In the genomic region with DNA sequence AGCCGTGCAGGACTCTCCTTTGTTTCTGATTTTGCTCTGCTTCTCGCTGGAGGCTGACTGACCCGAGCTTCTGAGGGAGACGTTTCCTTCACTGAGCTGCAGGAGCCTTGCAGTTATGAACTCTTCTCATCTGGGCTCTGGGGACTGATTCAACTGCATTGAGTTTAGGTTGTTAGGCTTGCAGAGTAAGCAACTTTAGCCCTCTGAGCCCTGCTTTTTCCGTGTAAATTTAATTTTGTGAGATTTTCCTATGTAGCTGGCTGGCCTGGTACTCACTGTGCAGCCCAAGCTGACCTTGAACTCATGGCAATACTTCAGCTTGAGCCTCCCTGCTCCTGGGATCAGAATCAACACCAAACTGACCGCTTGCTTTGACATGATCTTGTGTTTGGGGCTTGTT, we compare ENCODE assay signal across 23 mouse cellular contexts. TPM values are rescaled to one million over a fixed set of nuclear protein-coding genes. Genes with fewer than 3 reads are reported as not detected.
A peak's percentile ranks its signal among the peaks of the same experiment; 100 is the strongest.
DNase-seq lines count a peak whose midpoint lies in the region; ATAC-seq lines count a peak whose summit lies in the region.
"Had no signal": no experiment of that assay in that cellular context is flagged by ENCODE, and none has a peak within 500 bp of the region (broad histone marks: within the 10 kb centered on the region; RNA-seq: fewer than 3 reads in every experiment).

No protein-coding gene starts in this region.

- H3K9ac ChIP-seq in forebrain, embryonic 15.5 days (replicated peaks) = no peak overlapping the region
- no peak overlapping the region for H3K9ac ChIP-seq in limb, embryonic 12.5 days (replicated peaks)
- H3K9ac ChIP-seq in neural tube, embryonic 13.5 days = no peak overlapping the region
- H3K9ac ChIP-seq in neural tube, embryonic 15.5 days (replicated peaks) = no peak overlapping the region
- H3K9ac ChIP-seq: embryonic facial prominence, embryonic 13.5 days; forebrain, embryonic 13.5 days; forebrain, postnatal 0 days; hindbrain, embryonic 13.5 days; intestine, embryonic 15.5 days had no signal

- no peaks in the 10 kb centered on the region for H3K27me3 ChIP-seq in forebrain, embryonic 10.5 days (ENCODE audit: poor library complexity, severe bottlenecking)
- no peaks in the 10 kb centered on the region for H3K27me3 ChIP-seq in forebrain, embryonic 15.5 days
- peaks cover 10% of the 10 kb centered on the region for H3K27me3 ChIP-seq in limb, embryonic 12.5 days
- no peaks in the 10 kb centered on the region for H3K27me3 ChIP-seq in limb, embryonic 10.5 days (ENCODE audit: low read depth, poor library complexity, severe bottlenecking)
- H3K27me3 ChIP-seq in neural tube, embryonic 13.5 days = no peaks in the 10 kb centered on the region
- H3K27me3 ChIP-seq in neural tube, embryonic 15.5 days (replicated peaks) = no peaks in the 10 kb centered on the region
- H3K27me3 ChIP-seq: forebrain, embryonic 13.5 days; hindbrain, embryonic 13.5 days; intestine, embryonic 15.5 days had no signal

- H3K9me3 ChIP-seq in forebrain, embryonic 10.5 days = no peaks in the 10 kb centered on the region
- H3K9me3 ChIP-seq in forebrain, embryonic 15.5 days = no peaks in the 10 kb centered on the region
- no peaks in the 10 kb centered on the region for H3K9me3 ChIP-seq in limb, embryonic 12.5 days
- no peaks in the 10 kb centered on the region for H3K9me3 ChIP-seq in limb, embryonic 10.5 days (replicated peaks)
- no peaks in the 10 kb centered on the region for H3K9me3 ChIP-seq in neural tube, embryonic 13.5 days
- H3K9me3 ChIP-seq in neural tube, embryonic 15.5 days (replicated peaks) = no peaks in the 10 kb centered on the region
- H3K9me3 ChIP-seq: embryonic facial prominence, embryonic 10.5 days; embryonic facial prominence, embryonic 13.5 days; forebrain, embryonic 13.5 days; hindbrain, embryonic 13.5 days; intestine, embryonic 15.5 days had no signal

- no peak for DNase-seq in forebrain, embryonic 10.5 days (ENCODE audit: extremely low spot score, low spot score)
- no peak for DNase-seq in limb, embryonic 10.5 days (ENCODE audit: low spot score)
- DNase-seq: adrenal gland, postnatal 25 days; cerebellum, adult 11-12 months; cerebellum, adult 8-10 months; cerebellum, postnatal 10 days; cerebellum, postnatal 36 days; embryo, embryonic 11 days; forebrain, postnatal 0 days; gastrocnemius, adult 2 months; gastrocnemius, postnatal 14 days had no signal

- no peaks in the 10 kb centered on the region for H3K36me3 ChIP-seq in forebrain, embryonic 10.5 days (replicated peaks)
- no peaks in the 10 kb centered on the region for H3K36me3 ChIP-seq in forebrain, embryonic 15.5 days
- H3K36me3 ChIP-seq in limb, embryonic 12.5 days = no peaks in the 10 kb centered on the region
- H3K36me3 ChIP-seq in limb, embryonic 10.5 days = no peaks in the 10 kb centered on the region
- no peaks in the 10 kb centered on the region for H3K36me3 ChIP-seq in neural tube, embryonic 13.5 days
- no peaks in the 10 kb centered on the region for H3K36me3 ChIP-seq in neural tube, embryonic 15.5 days
- H3K36me3 ChIP-seq: embryonic facial prominence, embryonic 10.5 days; embryonic facial prominence, embryonic 13.5 days; hindbrain, embryonic 13.5 days; intestine, embryonic 15.5 days had no signal

- ATAC-seq in forebrain, embryonic 15.5 days (replicated peaks) = no peak
- ATAC-seq in limb, embryonic 12.5 days (ENCODE audit: insufficient number of reproducible peaks, insufficient read depth, low FRiP score, low TSS enrichment, low read depth) = 0 out of 2 replicates have a peak, but pooled peaks have one; percentile 7
- ATAC-seq in neural tube, embryonic 13.5 days (ENCODE audit: low read depth) = no peak
- no peak for ATAC-seq in neural tube, embryonic 15.5 days (ENCODE audit: low FRiP score)
- ATAC-seq: CD4-positive, CD25-positive, alpha-beta regulatory T cell, adult 4 months; forebrain, embryonic 13.5 days; forebrain, postnatal 0 days; intestine, embryonic 15.5 days had no signal

- H3K4me1 ChIP-seq in forebrain, embryonic 10.5 days = peaks cover 31% of the 10 kb centered on the region
- H3K4me1 ChIP-seq in forebrain, embryonic 15.5 days = peaks cover 30% of the 10 kb centered on the region
- H3K4me1 ChIP-seq in limb, embryonic 12.5 days (replicated peaks) = 0 out of 2 replicates have a peak, but pooled peaks cover 10% of the 10 kb centered on the region
- H3K4me1 ChIP-seq in limb, embryonic 10.5 days = 0 out of 2 replicates have a peak, but pooled peaks cover 5% of the 10 kb centered on the region
- H3K4me1 ChIP-seq in neural tube, embryonic 13.5 days (replicated peaks) = peaks cover 37% of the 10 kb centered on the region
- H3K4me1 ChIP-seq in neural tube, embryonic 15.5 days = peaks cover 31% of the 10 kb centered on the region
- H3K4me1 ChIP-seq: intestine, embryonic 15.5 days had no signal

- H3K27ac ChIP-seq in forebrain, embryonic 10.5 days = 0 out of 2 replicates have a peak overlapping the region, but pooled peaks have one; percentile 15
- H3K27ac ChIP-seq in forebrain, embryonic 15.5 days (replicated peaks) = no peak overlapping the region
- no peak overlapping the region for H3K27ac ChIP-seq in limb, embryonic 12.5 days
- H3K27ac ChIP-seq in limb, embryonic 10.5 days = no peak overlapping the region
- 0 out of 2 replicates have a peak overlapping the region, but pooled peaks have one; percentile 38 for H3K27ac ChIP-seq in neural tube, embryonic 13.5 days (replicated peaks)
- no peak overlapping the region for H3K27ac ChIP-seq in neural tube, embryonic 15.5 days (replicated peaks)
- H3K27ac ChIP-seq: embryonic facial prominence, embryonic 10.5 days; embryonic facial prominence, embryonic 13.5 days; forebrain, embryonic 13.5 days; gastrocnemius, adult 2 months; hindbrain, embryonic 13.5 days; intestine, embryonic 15.5 days had no signal

- WGBS in forebrain, embryonic 10.5 days = 55% methylated on average over 6 of the region's 6 CpGs
- 50% methylated on average over 6 of the region's 6 CpGs for WGBS in forebrain, embryonic 15.5 days
- 62% methylated on average over 6 of the region's 6 CpGs for WGBS in limb, embryonic 12.5 days
- WGBS in limb, embryonic 10.5 days = 71% methylated on average over 6 of the region's 6 CpGs
- 36% methylated on average over 6 of the region's 6 CpGs for WGBS in neural tube, embryonic 13.5 days
- WGBS in neural tube, embryonic 15.5 days = 38% methylated on average over 6 of the region's 6 CpGs

- H3K4me3 ChIP-seq in forebrain, embryonic 10.5 days = no peak overlapping the region
- no peak overlapping the region for H3K4me3 ChIP-seq in forebrain, embryonic 15.5 days
- H3K4me3 ChIP-seq in limb, embryonic 12.5 days (replicated peaks) = no peak overlapping the region
- no peak overlapping the region for H3K4me3 ChIP-seq in limb, embryonic 10.5 days
- no peak overlapping the region for H3K4me3 ChIP-seq in neural tube, embryonic 13.5 days
- H3K4me3 ChIP-seq in neural tube, embryonic 15.5 days (replicated peaks) = no peak overlapping the region
- H3K4me3 ChIP-seq: embryonic facial prominence, embryonic 10.5 days; embryonic facial prominence, embryonic 13.5 days; erythroblast, embryonic 14.5 days; forebrain, embryonic 13.5 days; gastrocnemius, adult 2 months; hindbrain, embryonic 13.5 days; intestine, embryonic 15.5 days had no signal

- H3K4me2 ChIP-seq in forebrain, embryonic 15.5 days (replicated peaks) = no peak overlapping the region
- no peak overlapping the region for H3K4me2 ChIP-seq in limb, embryonic 12.5 days
- no peak overlapping the region for H3K4me2 ChIP-seq in neural tube, embryonic 13.5 days
- H3K4me2 ChIP-seq in neural tube, embryonic 15.5 days = no peak overlapping the region
- H3K4me2 ChIP-seq: embryonic facial prominence, embryonic 13.5 days; forebrain, embryonic 13.5 days; heart, embryonic 11.5 days; hindbrain, embryonic 13.5 days; intestine, embryonic 15.5 days had no signal

RNA-seq across cellular contexts. Expression of a gene that starts 4.9 kb away (rescaled TPM):
- 1.4 and 2.3 TPM in 2 replicates for polyA plus RNA-seq in forebrain, embryonic 10.5 days (2016; fragmentation: Nextera tagmentation; extraction: Ambion mirVana)
- polyA plus RNA-seq in forebrain, embryonic 15.5 days (2015; fragmentation: Nextera tagmentation; extraction: Ambion mirVana) = 5.5 and 8.1 TPM in 2 replicates
- 1.6 TPM in 2 replicates for polyA plus RNA-seq in limb, embryonic 12.5 days (2016; fragmentation: Nextera tagmentation; extraction: Ambion mirVana)
- 0.60 and 1.3 TPM in 2 replicates for polyA plus RNA-seq in limb, embryonic 10.5 days (2016; fragmentation: Nextera tagmentation; extraction: Ambion mirVana)
- 6.7 and 6.9 TPM in 2 replicates for polyA plus RNA-seq in neural tube, embryonic 13.5 days (2015; fragmentation: Nextera tagmentation; extraction: Ambion mirVana)
- polyA plus RNA-seq in neural tube, embryonic 15.5 days (2015; fragmentation: Nextera tagmentation; extraction: Ambion mirVana) = 5.5 and 6.2 TPM in 2 replicates
- polyA plus RNA-seq: CD4-positive, CD25-positive, alpha-beta regulatory T cell, adult 4 months; erythroblast, embryonic 14.5 days had no signal

RNA-seq across cellular contexts. Expression of a gene that starts 5.7 kb away (rescaled TPM):
- 2.4 and 3.6 TPM in 2 replicates for polyA plus RNA-seq in forebrain, embryonic 10.5 days (2016; fragmentation: Nextera tagmentation; extraction: Ambion mirVana)
- 11.9 and 16.1 TPM in 2 replicates for polyA plus RNA-seq in forebrain, embryonic 15.5 days (2015; fragmentation: Nextera tagmentation; extraction: Ambion mirVana)
- 1.7 and 2.0 TPM in 2 replicates for polyA plus RNA-seq in limb, embryonic 12.5 days (2016; fragmentation: Nextera tagmentation; extraction: Ambion mirVana)
- polyA plus RNA-seq in limb, embryonic 10.5 days (2016; fragmentation: Nextera tagmentation; extraction: Ambion mirVana) = 1.1 and 1.7 TPM in 2 replicates
- polyA plus RNA-seq in neural tube, embryonic 13.5 days (2015; fragmentation: Nextera tagmentation; extraction: Ambion mirVana) = 15.3 and 16.3 TPM in 2 replicates
- 12.4 and 14.4 TPM in 2 replicates for polyA plus RNA-seq in neural tube, embryonic 15.5 days (2015; fragmentation: Nextera tagmentation; extraction: Ambion mirVana)
- polyA plus RNA-seq: erythroblast, embryonic 14.5 days had no signal

Comparison
In these comparisons a context has a peak if more than half of its experiments do, and no peak if none do; other contexts are left out.
1. H3K27ac ChIP-seq: peak in forebrain, embryonic 10.5 days (single experiment) and neural tube, embryonic 13.5 days (single experiment); none in forebrain, embryonic 15.5 days (single experiment), limb, embryonic 12.5 days (single experiment), limb, embryonic 10.5 days (single experiment) and neural tube, embryonic 15.5 days (single experiment).